Mouse (Mus musculus) erythroblast, embryonic 14.5 days (primary cell): ENCODE results near the gene Rnft2.

ENCODE experiments used
- GATA1 ChIP-seq: IDR thresholded peaks from 2 replicates; pipeline ENCODE4 v1.6.1; 2012; ENCODE audit warnings: low read length, inconsistent platforms, mixed read lengths
- TAL1 ChIP-seq: IDR thresholded peaks from 3 replicates; pipeline ENCODE4 v1.6.1; 2012; ENCODE audit warnings: low read length, inconsistent platforms, mixed read lengths

- TF ChIP-seq TAL1 (no peak), GATA1 (no peak)
These were observed 20.4 kb upstream of the Rnft2 start for GRCm38 (mm10) chr5:118265366-118265765.
